Mouse (Mus musculus) liver, postnatal 0 days (tissue): ENCODE results near the gene Ralgps1.

Experiments
- CTCF ChIP-seq: sonication (generic); IDR thresholded peaks from 2 replicates; pipeline ENCODE4 v1.5.1; 2016; ENCODE audit warnings: antibody characterized with exemption, low read depth
- EP300 ChIP-seq: IDR thresholded peaks from 2 replicates; pipeline ENCODE4 v1.6.1; 2016; ENCODE audit warnings: antibody characterized with exemption, low read depth, mild to moderate bottlenecking

DNA sequence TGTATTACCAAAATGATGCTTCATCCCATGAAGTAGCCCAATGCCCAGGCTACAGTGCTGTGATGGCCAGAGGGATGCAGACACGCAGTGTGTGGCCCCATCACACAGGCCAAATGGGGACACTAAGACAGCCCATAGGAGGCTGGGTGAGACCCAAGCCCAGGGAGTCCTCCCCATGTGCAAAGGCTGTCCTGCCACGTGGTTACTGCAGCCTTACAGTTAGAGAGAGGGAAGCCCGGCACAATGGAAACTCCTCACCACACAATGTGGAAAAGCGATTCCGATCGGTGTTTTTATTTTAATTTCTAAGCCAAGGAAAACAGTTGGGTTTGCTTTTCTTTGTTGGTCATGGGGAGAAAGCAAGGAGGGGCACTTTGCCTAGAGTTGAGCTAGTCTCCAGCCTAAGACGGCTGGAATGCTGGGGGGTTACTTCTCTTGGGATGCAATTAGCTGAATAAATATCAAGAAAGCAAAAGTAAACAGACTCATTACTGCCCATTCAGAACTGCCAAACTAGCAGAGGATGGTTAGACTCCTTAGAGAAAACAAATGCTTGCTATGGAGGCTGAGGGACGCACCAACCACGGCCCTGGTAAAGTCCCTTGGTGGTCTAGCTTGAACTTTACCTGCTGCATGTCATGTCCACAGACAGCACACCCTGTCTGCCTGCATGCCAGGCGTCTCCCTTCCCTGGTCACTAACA lies 147.5 kb downstream of the Ralgps1 start:
- TF ChIP-seq CTCF: no peak
- no peak for TF ChIP-seq EP300
